In genomic region chr13:32662041-32662440, GRCm38 (mm10) we compare ENCODE assay signal across 9 mouse cellular contexts.
DNase-seq lines count a peak whose midpoint lies in the region; ATAC-seq and TF ChIP-seq lines count a peak whose summit lies in the region.
"Had no signal": no experiment of that assay in that cellular context is flagged by ENCODE, and none has a peak within 500 bp of the region (broad histone marks: within the 10 kb centered on the region; RNA-seq: fewer than 3 reads in every experiment).

No protein-coding gene starts in this region.

- H3K9ac ChIP-seq in liver, embryonic 14.5 days (replicated peaks) = no peak overlapping the region
- no peak overlapping the region for H3K9ac ChIP-seq in liver, embryonic 12.5 days
- H3K9ac ChIP-seq in forebrain, embryonic 16.5 days (replicated peaks; ENCODE audit: low read depth, low read length) = no peak overlapping the region
- H3K9ac ChIP-seq: embryonic facial prominence, embryonic 13.5 days had no signal

- no peaks in the 10 kb centered on the region for H3K9me3 ChIP-seq in liver, embryonic 14.5 days (ENCODE audit: control insufficient read depth, low read length)
- H3K9me3 ChIP-seq in liver, embryonic 12.5 days (replicated peaks) = no peaks in the 10 kb centered on the region
- no peaks in the 10 kb centered on the region for H3K9me3 ChIP-seq in forebrain, embryonic 16.5 days (ENCODE audit: control insufficient read depth, low read length)
- H3K9me3 ChIP-seq: embryonic facial prominence, embryonic 13.5 days had no signal

- no peaks in the 10 kb centered on the region for H3K27me3 ChIP-seq in liver, embryonic 14.5 days (ENCODE audit: control insufficient read depth, insufficient read depth, low read length)
- no peaks in the 10 kb centered on the region for H3K27me3 ChIP-seq in liver, embryonic 12.5 days (replicated peaks)
- H3K27me3 ChIP-seq in forebrain, embryonic 16.5 days (replicated peaks; ENCODE audit: control insufficient read depth, insufficient read depth, low read length) = no peaks in the 10 kb centered on the region

- H3K36me3 ChIP-seq in liver, embryonic 14.5 days (replicated peaks; ENCODE audit: control insufficient read depth, insufficient read depth, low read depth) = no peaks in the 10 kb centered on the region
- no peaks in the 10 kb centered on the region for H3K36me3 ChIP-seq in liver, embryonic 12.5 days
- H3K36me3 ChIP-seq in forebrain, embryonic 16.5 days (ENCODE audit: control insufficient read depth, insufficient read depth) = no peaks in the 10 kb centered on the region
- H3K36me3 ChIP-seq: embryonic facial prominence, embryonic 13.5 days had no signal

- TF ChIP-seq CTCF in liver, embryonic 14.5 days (IDR thresholded peaks at IDR 0.05; ENCODE audit: low read depth) = peak; percentile 29; the same call in 1 of the 2 replicates

- no peak overlapping the region for H3K4me3 ChIP-seq in liver, embryonic 14.5 days (ENCODE audit: insufficient read depth in 1 of 2, low read depth in 2 of 2, low read length in 2 of 2)
- H3K4me3 ChIP-seq in liver, embryonic 12.5 days = no peak overlapping the region
- H3K4me3 ChIP-seq in forebrain, embryonic 16.5 days (replicated peaks; ENCODE audit: low read length) = no peak overlapping the region
- H3K4me3 ChIP-seq: embryonic facial prominence, embryonic 13.5 days had no signal

- peak; percentile 14 to 18 for DNase-seq in cerebellum, postnatal 14 days
- no peak for DNase-seq in cerebellum, adult 9-10 months
- DNase-seq in liver, embryonic 14.5 days (ENCODE audit: low read depth in 3 of 3, low spot score in 3 of 3) = no peak
- peak; percentile 34 for DNase-seq in R1 (ENCODE audit: low read depth, low spot score)
- peak; percentile 34 for DNase-seq in lung, postnatal 25 days (ENCODE audit: low spot score)
- DNase-seq in right cerebral cortex, postnatal 36 days (ENCODE audit: low spot score in 2 of 2) = no peak

- no peak for ATAC-seq in liver, embryonic 14.5 days (ENCODE audit: insufficient read depth)
- ATAC-seq in liver, embryonic 12.5 days = no peak
- no peak for ATAC-seq in forebrain, embryonic 16.5 days

- no peak for TF ChIP-seq EP300 in liver, embryonic 14.5 days (IDR thresholded peaks at IDR 0.05; ENCODE audit: low read depth)

- H3K4me2 ChIP-seq in liver, embryonic 14.5 days (ENCODE audit: low read depth) = no peak overlapping the region
- no peak overlapping the region for H3K4me2 ChIP-seq in liver, embryonic 12.5 days
- no peak overlapping the region for H3K4me2 ChIP-seq in forebrain, embryonic 16.5 days (ENCODE audit: low read length)
- H3K4me2 ChIP-seq: embryonic facial prominence, embryonic 13.5 days had no signal

- WGBS in liver, embryonic 14.5 days (ENCODE audit: insufficient replicate concordance) = 54% methylated on average over 3 of the region's 3 CpGs
- WGBS in liver, embryonic 12.5 days (ENCODE audit: insufficient replicate concordance) = 63% methylated on average over 3 of the region's 3 CpGs
- WGBS in forebrain, embryonic 16.5 days = 79% methylated on average over 3 of the region's 3 CpGs

- no peaks in the 10 kb centered on the region for H3K4me1 ChIP-seq in liver, embryonic 14.5 days (replicated peaks; ENCODE audit: control insufficient read depth in 2 of 2, insufficient read depth in 2 of 2, low read length in 1 of 2)
- no peaks in the 10 kb centered on the region for H3K4me1 ChIP-seq in liver, embryonic 12.5 days
- no peaks in the 10 kb centered on the region for H3K4me1 ChIP-seq in forebrain, embryonic 16.5 days (replicated peaks; ENCODE audit: control insufficient read depth, insufficient read depth, low read length)

- H3K27ac ChIP-seq in liver, embryonic 14.5 days = no peak overlapping the region
- no peak overlapping the region for H3K27ac ChIP-seq in liver, embryonic 12.5 days
- no peak overlapping the region for H3K27ac ChIP-seq in forebrain, embryonic 16.5 days (ENCODE audit: low read length)
- H3K27ac ChIP-seq: embryonic facial prominence, embryonic 13.5 days had no signal

Comparison
In these comparisons a context has a peak if more than half of its experiments do, and no peak if none do; other contexts are left out.
1. DNase-seq: peak in cerebellum, postnatal 14 days (2 of 2), R1 (single experiment) and lung, postnatal 25 days (single experiment); none in cerebellum, adult 9-10 months (single experiment), liver, embryonic 14.5 days (0 of 3) and right cerebral cortex, postnatal 36 days (0 of 2).